Mouse (Mus musculus): ENCODE measurements around the gene Arnt. TPM values are rescaled to one million over a fixed set of nuclear protein-coding genes. Genes with fewer than 3 reads are reported as not detected.

Gene Arnt
- polyA plus RNA-seq, 2 experiments from 2014 or later, result 24.2 to 29.9 TPM

DNA sequence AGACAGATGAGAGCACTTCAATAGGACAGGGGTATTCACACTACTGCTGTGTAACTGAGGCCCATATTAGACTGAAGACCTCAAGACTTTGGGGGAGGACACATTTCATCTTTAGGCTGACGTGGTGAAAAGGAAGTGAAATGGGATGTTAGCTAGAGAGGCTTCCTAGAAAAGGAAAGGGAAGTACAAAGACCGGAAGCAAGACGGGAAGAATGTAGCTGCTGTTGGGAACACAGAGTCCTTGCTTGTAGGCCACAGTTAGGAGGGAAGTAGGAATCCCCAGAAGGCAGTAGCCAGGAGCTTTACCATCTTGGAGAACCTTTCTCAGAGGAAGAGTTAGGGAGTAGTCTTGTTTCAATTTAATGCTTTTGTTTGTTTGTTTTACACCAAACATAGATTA is 23.6 kb downstream of the Arnt start:
- no peak for ATAC-seq

- ATAC-seq, result no peak
Observed at GRCm38 (mm10) chr3:95459381-95459780, 25.2 kb downstream of the Arnt start.

GRCm38 (mm10) chr3:95463852-95464251 is 29.7 kb downstream of the Arnt start:
- no peak for ATAC-seq

- ATAC-seq, result no peak
Observed at GRCm38 (mm10) chr3:95478966-95479365, 44.8 kb downstream of the Arnt start.

GRCm38 (mm10) chr3:95486421-95486820 is 52.2 kb downstream of the Arnt start:
- no peak for ATAC-seq

DNA sequence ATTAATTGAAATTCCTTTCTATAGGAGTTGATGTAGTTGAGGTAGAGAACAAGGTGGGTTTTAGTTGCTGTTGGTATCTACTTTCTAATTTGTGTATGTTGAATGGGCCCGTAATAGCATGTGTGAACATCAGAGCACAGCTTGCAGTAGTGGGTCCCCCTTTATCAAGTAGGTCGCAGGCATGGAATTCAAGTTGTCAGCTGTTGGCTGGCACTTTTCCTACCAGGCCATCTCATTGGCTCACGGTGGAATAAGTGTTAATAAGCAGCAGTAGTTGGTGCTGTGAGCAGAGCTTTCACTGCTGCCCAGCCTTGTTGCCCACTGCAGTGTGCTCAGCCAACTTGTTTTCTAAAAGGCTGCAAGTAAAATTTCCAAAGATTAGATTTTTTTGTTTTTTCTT is 54.5 kb downstream of the Arnt start:
- no peak for ATAC-seq

- ATAC-seq, result no peak
Observed at GRCm38 (mm10) chr3:95490238-95490637, 56.0 kb downstream of the Arnt start.

DNA sequence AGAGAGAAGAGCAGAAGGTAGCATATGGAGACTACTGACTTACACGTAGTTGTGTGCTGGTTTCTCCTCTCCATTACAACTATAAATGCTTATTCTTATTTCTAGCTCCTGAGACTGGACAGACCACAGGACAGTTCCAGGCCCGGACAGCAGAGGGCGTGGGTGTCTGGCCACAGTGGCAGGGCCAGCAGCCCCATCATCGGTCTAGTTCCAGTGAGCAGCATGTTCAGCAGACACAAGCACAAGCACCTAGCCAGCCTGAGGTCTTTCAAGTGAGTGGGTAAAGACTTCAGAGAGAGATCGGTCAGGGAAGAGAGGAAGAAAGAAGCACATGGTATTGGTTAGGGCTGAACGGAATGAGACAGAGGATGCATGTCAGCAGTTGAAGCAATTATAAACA is 60.2 kb downstream of the Arnt start:
- ATAC-seq, result no peak

DNA sequence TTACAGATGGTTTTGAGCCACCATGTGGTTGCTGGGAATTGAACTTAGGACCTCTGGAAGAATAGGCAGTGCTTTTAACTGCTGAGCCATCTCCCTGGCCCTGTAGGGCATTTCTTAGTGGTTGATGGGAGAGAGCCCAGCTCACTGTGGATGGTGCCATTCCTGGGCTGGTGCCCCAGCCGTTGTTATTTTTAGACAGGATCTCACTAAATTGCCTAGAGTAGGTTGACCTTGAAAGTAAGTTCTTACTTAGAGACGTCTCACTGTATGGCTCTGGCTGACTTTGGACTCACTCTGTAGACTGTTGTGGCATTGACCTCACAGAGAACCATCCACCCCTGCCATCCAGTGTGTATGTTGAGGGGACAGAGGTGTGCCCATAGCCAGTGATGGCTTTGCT is 64.0 kb downstream of the Arnt start:
- ATAC-seq, result no peak

DNA sequence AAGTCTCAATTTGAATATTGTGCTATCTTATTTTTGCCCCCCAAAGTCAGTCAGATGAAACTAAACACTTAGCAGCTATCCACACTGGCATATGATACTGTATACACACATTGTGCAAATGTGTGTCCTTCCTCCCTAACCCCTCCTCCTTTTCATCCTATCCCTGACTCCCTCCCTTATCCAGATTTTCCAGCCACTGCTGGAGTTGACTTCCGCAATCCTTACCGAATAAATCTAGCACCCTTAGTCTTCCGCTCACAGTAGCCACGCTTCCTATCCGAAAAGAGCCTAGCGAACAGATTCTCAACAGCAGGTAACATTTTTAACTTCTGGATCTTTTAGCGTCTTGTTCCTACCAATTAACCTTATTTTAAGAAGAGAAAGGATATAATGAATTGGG is 64.8 kb downstream of the Arnt start, which contains the start of gene Ctsk:
Ctsk (plus strand) TSS at position 233 of the 400 bp plus-strand sequence.
- no peak for ATAC-seq

GRCm38 (mm10) chr3:95499496-95500140 is 65.4 kb downstream of the Arnt start:
- no peak for ATAC-seq

DNA sequence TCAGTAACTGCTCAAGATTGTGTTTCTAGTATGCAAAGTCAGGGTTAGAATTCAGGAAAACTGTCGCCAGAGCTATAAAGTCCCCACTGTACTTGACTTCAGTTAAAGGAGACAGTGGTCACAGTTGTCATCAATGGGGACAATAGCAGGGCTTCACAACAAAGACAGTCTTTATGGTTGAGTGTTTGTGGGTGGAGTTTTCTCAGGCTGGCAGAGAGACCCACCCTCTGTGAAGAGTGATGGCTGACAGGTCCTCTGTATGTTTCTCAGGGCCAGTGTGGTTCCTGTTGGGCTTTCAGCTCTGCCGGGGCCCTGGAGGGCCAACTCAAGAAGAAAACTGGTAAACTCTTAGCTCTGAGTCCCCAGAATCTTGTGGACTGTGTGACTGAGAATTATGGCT is 68.1 kb downstream of the Arnt start:
- no peak for ATAC-seq

DNA sequence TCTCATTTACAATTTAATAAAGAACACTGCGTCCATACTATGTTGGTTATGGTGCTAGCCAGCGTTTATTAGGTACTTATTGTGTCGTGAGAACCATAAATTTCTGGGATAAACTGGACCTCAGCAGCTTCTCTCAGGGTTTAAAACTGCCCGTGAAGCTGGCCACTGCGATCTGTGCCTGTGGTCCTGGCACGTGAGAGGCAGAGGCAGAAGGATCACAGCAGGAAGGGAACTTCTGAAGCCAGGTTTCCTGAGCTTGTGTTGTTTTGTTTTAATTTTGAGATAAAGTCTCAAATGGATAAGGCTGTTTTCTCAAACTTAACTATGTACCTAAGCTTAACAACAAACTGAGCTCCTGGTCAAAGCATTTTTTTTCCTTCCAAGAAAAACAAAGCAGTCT is 75.2 kb downstream of the Arnt start:
- ATAC-seq, result no peak

- peak; percentile 99 for ATAC-seq
Observed at GRCm38 (mm10) chr3:95511611-95512180, 77.5 kb downstream of the Arnt start.

- no peak for ATAC-seq
Observed at GRCm38 (mm10) chr3:95516614-95517041, 82.4 kb downstream of the Arnt start.

GRCm38 (mm10) chr3:95517493-95517898 is 83.3 kb downstream of the Arnt start:
- peak; percentile 69 for ATAC-seq

DNA sequence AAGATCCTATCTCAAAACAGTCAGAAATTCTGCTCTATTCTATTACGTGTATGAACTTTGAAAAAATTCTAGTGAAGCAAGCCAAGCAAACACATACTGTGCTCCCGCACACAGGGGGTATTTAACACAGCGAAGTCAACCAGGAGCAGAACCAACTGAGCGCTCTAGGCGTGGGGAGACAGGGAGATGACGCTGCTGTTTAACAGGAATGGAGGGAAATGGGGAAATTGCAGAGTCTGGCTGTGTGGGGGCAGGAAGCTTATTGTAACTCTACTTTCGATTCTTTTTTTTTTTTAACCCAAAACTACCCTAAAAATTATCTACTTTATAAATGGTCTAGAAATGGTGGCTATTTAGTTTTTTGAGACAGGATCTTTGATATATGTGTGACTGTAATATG is 84.7 kb downstream of the Arnt start:
- ATAC-seq, result no peak

DNA sequence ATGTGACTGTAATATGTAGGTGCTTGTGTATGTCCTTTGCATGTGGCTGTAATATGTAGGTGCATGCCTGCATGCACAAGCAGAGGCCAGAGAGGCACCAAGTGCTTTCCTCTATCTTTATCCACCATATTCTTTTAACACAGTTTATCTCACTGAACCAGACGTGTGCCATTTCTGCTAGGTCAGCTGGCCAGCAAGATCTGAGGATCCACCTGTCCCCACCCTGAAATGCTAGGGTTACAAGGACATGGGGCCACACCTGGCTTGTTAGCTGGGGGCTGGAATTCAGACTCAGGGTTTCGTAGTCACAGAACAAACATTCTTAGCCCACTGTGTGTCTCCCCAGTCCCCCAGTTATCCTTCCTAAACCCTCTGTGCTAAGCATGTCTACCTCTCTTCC is 85.1 kb downstream of the Arnt start:
- ATAC-seq, result no peak

- ATAC-seq, result no peak
Observed at GRCm38 (mm10) chr3:95520100-95520499, 85.9 kb downstream of the Arnt start.

DNA sequence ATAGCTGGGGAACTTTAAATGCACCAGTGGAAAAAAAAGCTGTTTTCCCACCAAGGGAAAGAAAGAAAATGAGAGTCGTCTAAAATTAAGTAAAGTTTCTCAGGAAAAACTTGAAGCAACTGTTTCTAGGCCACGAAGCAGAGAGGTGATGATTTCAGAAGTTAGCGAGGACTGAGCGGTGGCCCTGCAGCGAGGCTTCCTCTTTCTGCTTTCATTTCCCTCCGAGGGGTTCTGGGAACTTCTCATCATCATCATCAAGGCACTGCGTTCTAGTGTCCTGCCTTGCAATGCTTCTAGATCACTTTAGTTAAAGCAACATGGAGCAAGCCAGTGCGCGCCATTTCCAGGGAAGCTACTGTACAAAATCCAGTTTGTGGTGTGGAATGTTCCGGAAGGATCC is 87.0 kb downstream of the Arnt start:
- ATAC-seq, result no peak

- ATAC-seq, result peak; percentile 91
Observed at GRCm38 (mm10) chr3:95523662-95524061, 89.5 kb downstream of the Arnt start.

DNA sequence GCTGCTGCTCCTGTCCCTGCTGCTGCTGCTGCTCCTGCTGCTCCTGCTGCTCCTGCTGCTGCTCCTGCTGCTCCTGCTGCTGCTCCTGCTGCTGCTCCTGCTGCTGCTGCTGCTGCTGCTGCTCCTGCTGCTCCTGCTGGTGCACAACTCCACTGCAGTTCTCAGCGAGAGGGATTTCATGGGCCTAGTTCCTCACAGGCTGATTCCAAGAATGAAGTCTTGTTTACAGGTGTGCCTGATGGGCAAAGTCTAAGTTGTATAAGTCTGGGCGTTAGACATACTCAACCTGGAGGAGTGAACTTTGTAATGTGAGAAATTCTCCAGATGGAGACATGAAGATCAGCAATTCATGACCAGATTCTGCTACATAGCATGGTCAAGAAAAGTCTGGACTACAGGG is 90.5 kb downstream of the Arnt start:
- no peak for ATAC-seq

GRCm38 (mm10) chr3:95526111-95526510 is 91.9 kb downstream of the Arnt start:
- no peak for ATAC-seq

DNA sequence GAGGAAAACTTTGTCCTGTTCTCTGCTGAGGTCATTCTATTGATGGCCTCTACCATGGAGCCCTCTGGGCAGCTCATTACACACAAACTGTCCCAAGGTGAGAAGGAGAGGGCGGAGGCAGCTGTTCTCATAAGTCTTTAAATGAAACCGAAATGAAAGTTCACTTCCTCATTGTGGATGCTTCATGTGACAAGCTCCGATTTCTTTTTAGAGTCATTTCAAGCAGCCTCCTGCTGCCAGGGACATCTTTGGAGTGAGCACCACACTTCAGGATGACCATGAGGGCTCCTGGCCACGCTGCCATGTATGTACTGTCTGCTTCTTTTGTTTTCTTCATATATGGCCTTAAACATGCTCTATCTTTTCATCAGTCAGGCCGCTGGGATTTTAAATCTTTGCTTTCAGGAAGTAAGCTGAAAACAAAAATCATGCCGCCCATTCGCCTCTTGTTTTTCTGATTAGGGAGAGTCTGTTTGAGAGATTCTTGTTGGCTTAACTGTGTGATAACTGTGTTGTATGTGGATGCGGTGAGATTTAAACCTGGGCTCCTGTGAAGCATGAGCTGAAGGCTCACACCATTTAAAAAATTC is 92.5 kb downstream of the Arnt start, which contains the start of gene Ctss:
Ctss (plus strand) TSS at position 165 of the 590 bp plus-strand sequence.
- peak; percentile 42 for ATAC-seq

Data from activated CD4-positive, CD25-positive, alpha-beta regulatory T cell, adult 4 months (primary cell).